Mouse (Mus musculus): ENCODE results near the gene Emc9. TPM values are rescaled to one million over a fixed set of nuclear protein-coding genes. Genes with fewer than 3 reads are reported as not detected.

The Emc9 gene
- polyA plus RNA-seq, 1 experiment from 2014 or later = 21.2 TPM

DNA sequence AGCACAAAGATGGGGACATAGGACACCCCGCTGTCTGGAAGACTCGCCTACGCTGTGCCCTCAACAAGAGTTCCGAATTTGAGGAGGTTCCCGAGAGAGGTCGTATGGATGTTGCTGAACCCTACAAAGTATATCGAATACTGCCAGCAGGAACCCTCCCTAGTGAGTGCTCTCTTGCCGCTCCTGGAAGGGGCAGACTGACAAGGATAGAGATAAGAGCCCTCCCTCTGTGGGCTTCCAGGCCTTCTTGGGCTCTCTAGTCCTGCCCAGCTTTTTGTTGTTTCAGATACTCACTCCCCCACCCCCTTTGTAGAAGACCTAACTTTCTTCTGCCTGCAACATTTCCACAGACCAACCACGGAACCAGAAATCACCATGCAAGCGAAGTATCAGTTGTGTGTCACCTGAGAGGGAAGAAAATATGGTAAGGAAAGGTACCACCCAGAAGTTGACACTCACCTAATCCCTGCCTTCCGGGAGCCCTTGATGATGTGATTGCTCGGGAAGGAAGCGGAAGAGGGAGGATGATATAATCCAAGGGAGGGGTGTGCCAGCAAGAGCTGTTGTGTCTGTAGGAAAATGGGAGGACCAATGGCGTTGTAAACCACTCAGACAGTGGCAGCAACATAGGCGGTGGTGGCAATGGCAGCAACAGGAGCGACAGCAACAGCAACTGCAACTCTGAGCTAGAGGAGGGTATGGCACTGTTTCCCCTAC, 20.8 kb upstream of the Emc9 start:
- Histone ChIP-seq H3K27me3 (no peaks in the 10 kb centered on the region), H3K9me3 (replicated peaks) (no peaks in the 10 kb centered on the region), H3K4me3 (no peak overlapping the region), H3K9ac (no peak overlapping the region), H3K36me3 (peaks cover 57% of the 10 kb centered on the region), H3K4me1 (replicated peaks) (peaks cover 18% of the 10 kb centered on the region), H3K27ac (no peak overlapping the region), H3K4me2 (no peak overlapping the region)
- ATAC-seq (replicated peaks; ENCODE audit: insufficient number of reproducible peaks, insufficient read depth, low FRiP score, low read depth) = no peak
- WGBS = 79% methylated on average over 16 of the region's 16 CpGs

DNA sequence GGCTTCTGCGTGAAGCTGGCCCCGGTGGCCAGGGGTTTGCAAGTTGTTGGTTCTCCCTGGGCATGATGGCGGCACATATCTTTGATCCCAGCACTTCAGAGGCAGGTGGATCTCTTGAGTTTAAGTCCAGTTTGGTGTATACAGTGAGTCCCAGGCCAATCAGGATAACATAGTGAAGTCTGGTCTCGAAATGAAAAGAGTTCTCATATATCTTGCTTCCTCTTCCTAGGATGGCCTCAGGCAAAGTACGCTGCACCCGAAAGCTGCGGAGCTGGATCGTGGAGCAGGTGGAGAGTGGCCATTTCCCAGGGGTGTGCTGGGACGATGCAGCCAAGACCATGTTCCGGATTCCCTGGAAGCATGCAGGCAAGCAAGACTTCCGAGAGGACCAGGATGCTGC, 19.7 kb upstream of the Emc9 start:
- Histone ChIP-seq H3K9me3 (replicated peaks) (no peaks in the 10 kb centered on the region), H3K4me1 (replicated peaks) (peaks cover 18% of the 10 kb centered on the region), H3K9ac (no peak overlapping the region), H3K4me2 (peak overlapping the region; percentile 75), H3K27ac (peak overlapping the region; percentile 82; the same call in 1 of the 2 replicates), H3K27me3 (no peaks in the 10 kb centered on the region), H3K36me3 (peaks cover 59% of the 10 kb centered on the region), H3K4me3 (peak overlapping the region; percentile 55)
- 89% methylated on average over 11 of the region's 11 CpGs for WGBS
- ATAC-seq (replicated peaks; ENCODE audit: insufficient number of reproducible peaks, insufficient read depth, low FRiP score, low read depth) = no peak

DNA sequence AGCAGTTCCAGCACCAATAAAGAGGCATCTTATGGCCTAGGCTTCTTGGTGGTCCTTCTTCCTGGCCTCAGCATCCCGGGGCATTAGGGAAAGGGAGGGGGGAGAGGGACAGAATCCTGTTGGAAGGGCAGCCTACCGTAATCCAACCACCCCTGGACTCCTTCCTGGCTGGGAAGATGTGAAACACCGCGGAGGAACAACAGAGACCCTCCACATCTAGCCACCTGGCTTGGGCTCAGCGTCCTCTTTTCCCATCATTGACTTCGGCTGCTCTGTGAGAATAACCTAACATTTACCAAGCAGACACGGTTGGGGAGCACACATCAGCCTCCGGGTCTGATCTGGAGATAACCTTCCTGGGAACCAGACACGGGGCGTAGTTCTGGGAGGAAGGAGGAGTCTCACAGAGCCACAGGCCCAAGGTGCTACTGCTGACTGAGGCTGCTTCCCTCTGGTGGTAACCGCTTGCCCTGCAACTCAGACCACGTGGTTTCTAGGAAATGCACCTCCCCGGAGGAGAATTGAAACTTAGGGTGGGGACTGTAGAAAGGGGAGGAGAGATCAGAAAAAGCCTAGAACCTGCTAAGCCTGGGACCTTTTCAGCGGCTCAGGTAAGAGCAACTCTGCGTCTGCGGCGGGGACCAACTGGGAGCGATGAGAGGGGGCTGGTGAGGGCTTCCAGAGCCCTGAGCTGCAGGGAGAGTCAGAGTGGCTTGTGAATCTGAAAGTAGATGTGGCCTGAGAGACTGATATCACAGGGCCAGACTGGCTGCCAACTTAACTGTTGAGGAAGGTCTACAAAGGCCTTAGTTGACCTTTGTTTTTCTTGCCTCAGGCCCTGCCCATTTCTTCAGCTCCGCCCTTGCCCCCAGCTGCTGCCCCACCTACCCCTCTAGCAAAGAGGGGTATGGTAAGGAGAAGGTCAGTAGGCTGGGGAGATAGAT, 18.8 kb upstream of the Emc9 start:
- Histone ChIP-seq H3K4me3 (peak overlapping the region; percentile 55), H3K9me3 (replicated peaks) (no peaks in the 10 kb centered on the region), H3K4me1 (replicated peaks) (peaks cover 18% of the 10 kb centered on the region), H3K27ac (peak overlapping the region; percentile 82), H3K36me3 (peaks cover 59% of the 10 kb centered on the region), H3K4me2 (peak overlapping the region; percentile 75), H3K9ac (peak overlapping the region; percentile 69), H3K27me3 (no peaks in the 10 kb centered on the region)
- ATAC-seq (replicated peaks; ENCODE audit: insufficient number of reproducible peaks, insufficient read depth, low FRiP score, low read depth) = peak; percentile 82
- 14% methylated on average over 19 of the region's 19 CpGs for WGBS

DNA sequence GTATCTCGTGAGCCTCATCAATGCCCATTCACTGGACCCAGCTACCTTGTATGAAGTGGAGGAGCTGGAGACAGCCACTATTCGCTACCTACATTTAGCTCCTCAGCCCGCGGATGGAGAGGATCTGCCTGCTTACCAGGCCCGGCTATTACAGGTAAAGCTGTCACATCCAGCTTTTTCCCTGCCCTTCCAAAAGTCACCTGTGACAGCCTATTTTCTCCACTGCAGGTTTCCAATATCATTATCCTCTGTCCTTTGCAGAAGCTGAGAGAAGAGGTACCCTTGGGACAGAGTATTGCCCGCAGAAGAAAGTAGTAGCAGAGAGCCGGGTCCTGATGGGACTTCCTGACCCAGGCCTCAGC, 18.1 kb upstream of the Emc9 start, which contains the start of gene Irf9:
Gene Irf9 (plus strand): TSS at position 301 of the 362 bp plus-strand sequence.
- ATAC-seq (replicated peaks; ENCODE audit: insufficient number of reproducible peaks, insufficient read depth, low FRiP score, low read depth) = no peak
- peak within 1 kb of the TSS; percentile 75 for H3K4me2 ChIP-seq
- H3K4me1 ChIP-seq (replicated peaks) = peaks cover 18% of the 10 kb centered on the region
- H3K27ac ChIP-seq = peak within 1 kb of the TSS; percentile 82
- no peaks in the 10 kb centered on the region for H3K27me3 ChIP-seq
- no peaks in the 10 kb centered on the region for H3K9me3 ChIP-seq (replicated peaks)
- WGBS = 83% methylated on average over 7 of the region's 7 CpGs
- H3K36me3 ChIP-seq = peaks cover 61% of the 10 kb centered on the region
- H3K9ac ChIP-seq = peak within 1 kb of the TSS; percentile 69
- peak within 1 kb of the TSS; percentile 55 for H3K4me3 ChIP-seq

DNA sequence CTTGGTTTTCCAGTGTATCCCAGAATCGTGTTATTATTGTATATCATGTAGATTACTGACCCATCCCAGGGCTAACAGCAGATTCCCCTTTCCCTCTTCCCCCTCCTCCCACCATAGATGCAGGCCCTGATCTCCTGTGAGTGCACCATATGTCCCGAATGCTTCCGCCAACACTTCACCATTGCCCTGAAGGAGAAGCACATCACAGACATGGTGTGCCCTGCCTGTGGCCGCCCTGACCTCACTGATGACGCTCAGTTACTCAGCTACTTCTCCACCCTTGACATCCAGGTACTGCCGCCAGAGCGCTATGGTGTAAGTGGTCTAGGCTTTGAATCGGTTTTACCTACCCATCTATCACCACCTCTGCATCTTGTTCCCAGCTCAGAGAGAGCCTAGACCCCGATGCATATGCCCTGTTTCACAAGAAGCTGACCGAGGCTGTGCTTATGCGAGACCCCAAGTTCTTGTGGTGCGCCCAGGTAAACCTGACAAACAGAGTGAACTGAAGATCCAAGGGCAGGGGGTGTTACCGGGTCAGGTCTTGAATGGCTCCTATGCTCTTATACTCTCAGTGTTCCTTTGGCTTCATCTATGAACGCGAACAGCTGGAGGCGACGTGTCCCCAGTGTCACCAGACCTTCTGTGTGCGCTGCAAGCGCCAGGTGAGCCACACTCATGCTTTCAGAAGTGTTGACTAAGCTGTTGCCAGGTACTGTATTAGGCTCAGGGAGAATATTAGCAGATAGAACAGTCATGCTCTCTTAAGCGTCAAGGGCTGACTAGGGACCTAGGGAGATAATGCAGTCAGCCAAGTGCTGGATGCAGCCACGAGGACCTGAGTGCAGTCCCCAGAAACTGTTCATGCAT, 13.7 kb upstream of the Emc9 start:
- no peak for ATAC-seq (replicated peaks; ENCODE audit: insufficient number of reproducible peaks, insufficient read depth, low FRiP score, low read depth)
- H3K27ac ChIP-seq = no peak overlapping the region
- no peaks in the 10 kb centered on the region for H3K27me3 ChIP-seq
- WGBS = 93% methylated on average over 21 of the region's 21 CpGs
- H3K4me2 ChIP-seq = no peak overlapping the region
- no peak overlapping the region for H3K4me3 ChIP-seq
- H3K36me3 ChIP-seq = peaks cover 80% of the 10 kb centered on the region
- H3K9ac ChIP-seq = no peak overlapping the region
- no peaks in the 10 kb centered on the region for H3K9me3 ChIP-seq (replicated peaks)
- peaks cover 4% of the 10 kb centered on the region; the same call in 1 of the 2 replicates for H3K4me1 ChIP-seq (replicated peaks)

DNA sequence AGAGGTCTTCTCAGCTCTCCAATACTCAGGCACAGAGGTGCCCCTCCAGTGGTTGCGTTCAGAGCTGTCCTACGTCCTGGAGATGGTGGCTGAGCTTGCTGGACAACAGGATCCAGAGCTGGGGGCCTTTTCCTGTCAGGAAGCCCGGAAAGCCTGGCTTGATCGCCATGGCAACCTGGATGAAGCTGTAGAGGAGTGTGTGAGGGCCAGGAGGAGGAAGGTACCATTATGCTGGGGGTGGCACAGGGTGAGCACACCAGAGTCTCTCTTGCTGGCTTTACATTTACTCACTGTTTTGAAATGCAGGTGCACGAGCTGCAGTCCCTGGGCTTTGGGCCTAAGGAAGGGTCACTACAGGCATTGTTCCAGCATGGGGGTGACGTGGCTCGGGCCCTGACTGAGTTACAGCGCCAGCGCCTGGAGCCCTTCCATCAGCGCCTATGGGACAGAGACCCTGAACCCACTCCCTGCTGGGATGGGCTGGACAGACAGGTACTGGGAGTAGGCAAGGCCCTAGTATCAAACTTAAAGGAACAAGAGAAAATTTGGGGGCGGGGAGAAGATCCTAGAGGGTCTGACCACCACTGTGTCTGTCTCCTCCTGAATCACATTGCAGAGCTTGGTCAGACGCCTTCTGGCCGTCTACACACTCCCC, 11.1 kb upstream of the Emc9 start:
- H3K36me3 ChIP-seq = peaks cover 58% of the 10 kb centered on the region
- H3K9ac ChIP-seq = no peak overlapping the region
- ATAC-seq (replicated peaks; ENCODE audit: insufficient number of reproducible peaks, insufficient read depth, low FRiP score, low read depth) = no peak
- no peaks in the 10 kb centered on the region for H3K9me3 ChIP-seq (replicated peaks)
- H3K27me3 ChIP-seq = no peaks in the 10 kb centered on the region
- no peak overlapping the region for H3K4me2 ChIP-seq
- no peak overlapping the region for H3K4me3 ChIP-seq
- H3K4me1 ChIP-seq (replicated peaks) = peaks cover 16% of the 10 kb centered on the region
- 76% methylated on average over 13 of the region's 13 CpGs for WGBS
- 0 out of 2 replicates have a peak overlapping the region, but pooled peaks have one; percentile 4 for H3K27ac ChIP-seq

DNA sequence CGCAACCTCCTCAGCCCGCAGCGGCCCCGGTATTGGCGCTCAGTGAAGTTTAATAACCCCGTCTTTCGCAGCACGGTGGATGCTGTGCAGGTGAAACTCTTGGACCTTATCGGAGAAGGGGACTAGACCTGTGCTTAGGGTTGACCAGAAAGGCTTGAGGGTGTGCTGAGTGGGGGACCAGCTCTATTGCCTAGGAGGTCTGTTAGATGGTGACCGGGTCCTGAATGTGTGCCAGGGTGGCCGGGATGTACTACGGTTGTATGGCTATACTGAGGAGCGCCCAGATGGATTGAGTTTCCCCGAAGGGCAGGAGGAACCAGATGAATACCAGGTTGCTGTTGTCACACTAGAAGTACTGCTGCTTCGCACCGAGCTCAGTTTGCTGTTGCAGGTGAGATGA, 7.1 kb upstream of the Emc9 start:
- H3K36me3 ChIP-seq = peaks cover 34% of the 10 kb centered on the region
- H3K4me2 ChIP-seq = peak overlapping the region; percentile 92
- H3K27me3 ChIP-seq = no peaks in the 10 kb centered on the region
- WGBS = 2% methylated on average over 16 of the region's 16 CpGs
- peak overlapping the region; percentile 85 for H3K4me3 ChIP-seq
- peak overlapping the region; percentile 96 for H3K27ac ChIP-seq
- H3K4me1 ChIP-seq (replicated peaks) = peaks cover 26% of the 10 kb centered on the region
- H3K9ac ChIP-seq = peak overlapping the region; percentile 88
- no peaks in the 10 kb centered on the region for H3K9me3 ChIP-seq (replicated peaks)
- ATAC-seq (replicated peaks; ENCODE audit: insufficient number of reproducible peaks, insufficient read depth, low FRiP score, low read depth) = no peak

DNA sequence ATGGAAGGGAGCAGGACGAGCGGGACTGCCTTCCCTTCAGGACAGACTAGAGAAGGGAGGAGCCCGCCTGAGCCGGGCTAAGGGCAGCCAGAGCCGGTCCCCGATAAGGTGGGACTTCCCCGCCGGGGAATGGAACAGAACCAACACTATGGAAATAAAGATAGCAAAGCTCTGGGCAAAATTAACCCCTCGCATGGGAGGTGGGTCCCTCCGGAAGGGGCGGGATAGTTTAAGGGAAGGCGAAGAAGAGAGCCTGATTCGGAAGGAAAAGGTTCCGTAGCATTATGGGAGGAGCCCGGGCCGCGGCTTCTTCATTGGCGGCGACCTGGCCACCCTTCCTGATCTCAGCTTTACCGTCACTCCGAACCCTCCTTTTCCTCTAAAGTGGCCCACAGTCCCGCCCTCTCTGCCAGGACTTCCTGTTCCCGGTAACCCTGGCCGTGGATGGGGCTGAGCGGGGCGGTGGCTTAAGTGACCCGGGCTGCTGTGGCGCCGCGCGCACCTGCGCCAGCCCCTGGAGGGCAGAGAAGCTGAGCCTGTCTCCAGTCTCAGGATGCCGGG, 6.3 kb upstream of the Emc9 start, which contains the start of gene Rnf31:
Gene Rnf31 (plus strand): TSS at position 378 of the 561 bp plus-strand sequence.
- Histone ChIP-seq H3K9me3 (replicated peaks) (no peaks in the 10 kb centered on the region), H3K36me3 (peaks cover 29% of the 10 kb centered on the region), H3K4me3 (peak within 1 kb of the TSS; percentile 85), H3K9ac (peak within 1 kb of the TSS; percentile 88), H3K27me3 (no peaks in the 10 kb centered on the region), H3K4me1 (replicated peaks) (peaks cover 26% of the 10 kb centered on the region), H3K27ac (peak within 1 kb of the TSS; percentile 96), H3K4me2 (peak within 1 kb of the TSS; percentile 92)
- under 1% methylated on average over 33 of the region's 33 CpGs for WGBS
- ATAC-seq (replicated peaks; ENCODE audit: insufficient number of reproducible peaks, insufficient read depth, low FRiP score, low read depth) = peak; percentile 89

DNA sequence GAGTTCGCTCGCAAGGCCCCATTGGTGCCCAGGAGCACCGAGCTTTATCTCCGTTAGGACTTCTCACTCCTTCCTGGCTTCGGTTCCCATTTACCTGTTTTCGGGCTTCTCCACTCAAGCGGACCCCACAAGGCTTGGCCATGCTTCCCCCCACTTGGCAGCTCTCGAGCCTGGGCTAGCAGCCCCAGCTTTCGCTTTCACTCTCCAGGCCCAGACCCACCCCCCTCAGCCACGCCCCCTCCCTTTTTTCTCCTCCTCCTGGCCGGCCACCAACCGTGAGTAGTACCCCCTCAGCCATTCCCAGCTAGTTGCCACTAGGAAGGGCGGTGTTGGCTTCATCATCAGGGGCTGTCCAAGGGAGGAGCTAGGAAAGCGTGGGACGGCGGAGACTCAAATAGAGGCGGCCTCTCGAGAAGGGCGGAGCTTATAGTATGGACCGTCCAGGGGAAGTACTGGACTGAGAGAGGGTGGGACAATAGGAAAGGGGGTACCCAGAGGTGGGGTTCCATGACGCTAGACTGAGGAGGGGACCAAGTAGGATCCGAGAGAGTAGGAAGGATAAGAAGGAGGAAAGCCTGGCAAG, 5.7 kb upstream of the Emc9 start, which contains the start of gene Psme2:
Gene Psme2 (minus strand): TSS at position 366 of the 583 bp plus-strand sequence.
- Histone ChIP-seq H3K27me3 (no peaks in the 10 kb centered on the region), H3K27ac (peak within 1 kb of the TSS; percentile 96), H3K9ac (peak within 1 kb of the TSS; percentile 88), H3K36me3 (peaks cover 24% of the 10 kb centered on the region), H3K4me2 (peak within 1 kb of the TSS; percentile 92), H3K9me3 (replicated peaks) (no peaks in the 10 kb centered on the region), H3K4me3 (peak within 1 kb of the TSS; percentile 85), H3K4me1 (replicated peaks) (peaks cover 27% of the 10 kb centered on the region)
- peak; percentile 96 for ATAC-seq (replicated peaks; ENCODE audit: insufficient number of reproducible peaks, insufficient read depth, low FRiP score, low read depth)
- under 1% methylated on average over 22 of the region's 22 CpGs for WGBS
